Mouse (Mus musculus) ES-Bruce4 (cell line): ENCODE data around the gene Bcl2l12.

Experiments
- CTCF ChIP-seq: IDR thresholded peaks from one replicate; pipeline ENCODE4 v1.8.1; 2011; ENCODE audit warnings: low read depth, low read length
- EP300 ChIP-seq: IDR thresholded peaks from 2 replicates; pipeline ENCODE4 v1.6.1; 2011; ENCODE audit warnings: low read depth, low read length; ENCODE audit not compliant: insufficient read depth
- POLR2A ChIP-seq: IDR thresholded peaks from one replicate; pipeline ENCODE4 v1.8.1; 2011; ENCODE audit warnings: low read length; ENCODE audit not compliant: insufficient read depth

- no peak for TF ChIP-seq CTCF
- no peak for TF ChIP-seq POLR2A
- no peak for TF ChIP-seq EP300
These were observed 45.0 kb downstream of the Bcl2l12 start for GRCm38 (mm10) chr7:44953561-44953960.
